Mouse (Mus musculus): ENCODE results near the gene Dmrta1.
"Not testable (repeated sequence)": the region's sequence is repeated elsewhere in the genome, so short reads cannot be mapped to it uniquely, and the experiment has no call there.

Gene Dmrta1

DNA sequence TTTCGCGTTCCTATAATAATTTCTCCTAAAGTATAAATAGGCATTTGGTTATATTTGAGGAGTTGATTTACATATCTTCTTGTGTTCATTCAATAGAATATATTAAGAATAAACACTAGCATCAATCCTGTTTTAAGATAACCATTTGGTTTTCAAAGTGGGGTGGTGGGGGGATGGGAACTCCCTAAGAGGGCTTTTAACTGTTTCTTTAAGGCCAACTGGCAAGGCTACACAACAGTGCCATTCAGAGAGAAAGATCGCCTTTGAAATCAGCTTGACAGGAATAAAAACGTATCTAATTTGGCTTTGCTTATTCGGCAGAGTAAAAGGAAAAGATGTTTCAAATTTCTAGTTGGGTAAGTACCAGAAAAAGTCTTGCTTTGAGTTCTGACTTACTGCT, at the start of gene Dmrta1:
Gene Dmrta1 (plus strand): TSS at position 242 of the 400 bp plus-strand sequence.
- DNase-seq (ENCODE audit: low spot score in 2 of 2): no peak

GRCm38 (mm10) chr4:89630374-89631079, 48.7 kb upstream of the Dmrta1 start:
- no peak for DNase-seq (ENCODE audit: low spot score in 2 of 2)

DNA sequence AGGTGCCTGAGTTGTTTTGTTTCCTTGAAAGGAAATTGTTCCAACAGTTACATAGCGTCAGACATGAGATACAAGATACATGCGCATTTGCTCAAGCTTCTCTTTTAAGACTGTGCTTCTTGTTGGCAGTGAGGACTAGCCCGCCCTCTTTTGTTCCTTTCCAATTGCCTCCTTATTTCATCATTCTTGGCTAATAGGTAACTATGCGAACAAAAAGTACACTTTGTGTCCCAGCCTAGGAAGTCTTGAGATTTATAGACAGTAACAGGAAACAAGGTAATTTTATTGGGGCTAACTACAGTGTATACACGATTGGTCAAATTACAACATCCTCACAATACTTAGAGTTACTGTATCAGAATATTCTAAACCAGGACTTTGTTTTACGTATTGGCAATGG, 47.7 kb upstream of the Dmrta1 start:
- no peak for DNase-seq (ENCODE audit: low spot score in 2 of 2)

- no peak for DNase-seq (ENCODE audit: low spot score in 2 of 2)
These were observed 40.6 kb upstream of the Dmrta1 start for GRCm38 (mm10) chr4:89638651-89639050.

GRCm38 (mm10) chr4:89644235-89645115, 34.8 kb upstream of the Dmrta1 start:
- DNase-seq (ENCODE audit: low spot score in 2 of 2): no peak

GRCm38 (mm10) chr4:89650352-89651311, 28.6 kb upstream of the Dmrta1 start:
- DNase-seq (ENCODE audit: low spot score in 2 of 2): no peak

DNA sequence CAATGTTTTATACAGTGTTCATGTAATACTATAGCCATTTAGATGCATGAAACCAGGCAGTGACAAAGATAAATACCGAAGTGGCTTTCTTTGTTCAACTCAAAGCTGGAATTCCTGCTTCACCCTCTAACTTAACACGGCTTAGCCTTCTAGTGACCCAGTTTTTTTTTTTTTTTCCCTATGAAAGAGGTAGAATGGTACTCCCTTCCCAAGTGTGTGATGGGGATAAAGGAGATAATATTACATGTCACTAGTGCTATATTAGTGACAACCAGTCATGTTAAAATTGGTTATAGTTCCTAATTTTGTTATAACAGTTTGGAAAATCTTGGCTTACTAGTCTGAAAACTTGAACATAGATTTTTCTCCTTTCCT, 27.9 kb upstream of the Dmrta1 start:
- DNase-seq (ENCODE audit: low spot score in 2 of 2): no peak

GRCm38 (mm10) chr4:89651779-89652178, 27.5 kb upstream of the Dmrta1 start:
- DNase-seq (ENCODE audit: low spot score in 2 of 2): no peak

DNA sequence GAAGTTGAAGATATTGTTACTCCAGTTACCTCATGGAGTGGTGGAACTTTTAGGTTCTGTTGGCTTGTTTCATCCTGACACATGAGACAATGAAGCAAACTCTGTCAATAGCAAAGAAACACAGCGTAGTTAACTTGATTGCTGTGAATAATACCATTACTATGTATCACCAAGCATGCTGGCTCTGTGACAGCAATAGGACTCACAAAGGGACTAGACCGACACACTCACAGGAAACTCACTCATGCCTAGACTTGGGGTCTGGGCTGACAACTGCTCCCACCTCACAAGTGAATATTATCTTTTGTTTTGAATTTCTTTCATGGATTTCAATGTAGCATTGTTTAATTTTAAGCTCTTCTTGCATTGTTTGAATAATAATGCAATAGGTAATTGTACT, 15.8 kb upstream of the Dmrta1 start:
- DNase-seq (ENCODE audit: low spot score in 2 of 2): no peak

GRCm38 (mm10) chr4:89674711-89675110, 4.5 kb upstream of the Dmrta1 start:
- DNase-seq (ENCODE audit: low spot score in 2 of 2): no peak

DNA sequence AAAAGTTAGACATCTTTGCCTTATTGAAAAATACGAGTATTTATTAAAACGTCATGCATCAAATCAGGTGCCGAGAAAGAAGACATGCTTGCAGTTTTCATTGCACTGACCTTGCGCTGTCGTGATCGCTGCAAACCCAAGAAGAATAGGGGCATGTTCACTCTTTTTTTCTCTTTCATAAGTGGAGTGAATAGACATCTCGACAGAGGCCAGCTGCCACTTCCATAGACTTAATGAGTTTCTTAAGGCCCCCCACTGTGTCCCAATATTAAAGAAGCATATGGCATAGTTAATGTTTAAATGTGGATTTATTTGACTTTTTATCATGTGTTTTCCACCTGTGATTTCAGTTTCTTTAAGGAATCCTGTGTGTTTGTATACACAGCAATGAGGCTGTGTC, 1.3 kb upstream of the Dmrta1 start:
- no peak for DNase-seq (ENCODE audit: low spot score in 2 of 2)

DNA sequence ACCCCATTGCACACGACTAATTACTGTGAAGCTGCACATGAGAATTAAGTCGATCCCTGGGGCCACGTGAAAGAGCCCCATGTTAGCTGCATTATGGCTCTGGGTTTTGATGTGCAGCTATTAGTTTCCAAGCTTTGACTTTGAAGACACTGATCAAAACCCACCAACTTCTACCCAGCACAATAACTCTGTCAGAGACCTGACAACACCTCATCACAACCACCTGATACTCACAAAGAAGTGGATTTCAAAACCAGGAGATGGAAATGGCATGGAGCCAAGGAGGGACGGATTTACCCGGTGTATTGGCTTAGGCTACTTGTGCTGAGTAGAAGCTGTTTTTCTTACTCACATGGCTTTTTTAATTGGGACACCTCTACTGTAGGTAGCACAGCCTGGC, 523 bp upstream of the Dmrta1 start:
- DNase-seq (ENCODE audit: low spot score in 2 of 2): no peak

DNA sequence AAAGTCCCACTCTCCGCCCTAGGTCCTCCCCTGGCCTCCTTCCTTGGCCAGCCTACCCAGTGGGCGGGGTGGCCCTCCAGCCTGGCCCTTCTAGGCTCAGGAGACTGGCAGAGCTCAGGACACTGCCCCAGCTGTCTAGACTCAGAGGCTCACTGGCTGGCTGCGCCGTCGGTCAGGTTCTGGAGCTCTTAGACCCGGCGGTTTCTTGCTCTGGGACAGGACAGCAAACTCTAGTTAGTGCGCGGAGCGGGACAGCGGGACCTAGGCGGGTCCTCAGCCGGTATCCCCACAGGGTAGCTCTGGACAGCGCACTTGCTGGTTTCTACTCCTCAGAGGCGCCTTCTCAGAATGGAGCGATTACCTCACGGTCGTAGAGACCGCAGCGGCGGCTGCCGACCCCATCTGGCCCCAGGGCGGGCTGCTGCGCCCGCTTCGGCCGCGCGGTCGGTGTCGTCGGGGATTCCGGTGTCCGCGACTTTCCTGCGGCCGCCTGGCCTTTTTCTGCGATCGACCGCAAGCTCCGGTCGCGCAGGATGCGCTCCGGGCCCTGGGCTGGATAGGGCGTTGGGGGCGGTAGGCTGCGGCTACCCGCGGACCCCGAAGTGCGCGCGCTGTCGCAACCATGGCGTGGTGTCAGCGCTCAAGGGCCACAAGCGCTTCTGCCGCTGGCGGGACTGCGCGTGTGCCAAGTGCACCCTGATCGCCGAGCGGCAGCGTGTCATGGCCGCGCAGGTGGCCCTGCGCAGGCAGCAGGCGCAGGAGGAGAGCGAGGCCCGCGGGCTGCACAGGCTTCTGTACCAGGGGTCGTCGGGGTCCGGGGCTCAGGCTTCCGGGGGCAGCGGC, 8.9 kb downstream of the Dmrta1 start:
- no peak for DNase-seq (ENCODE audit: low spot score in 2 of 2)

DNA sequence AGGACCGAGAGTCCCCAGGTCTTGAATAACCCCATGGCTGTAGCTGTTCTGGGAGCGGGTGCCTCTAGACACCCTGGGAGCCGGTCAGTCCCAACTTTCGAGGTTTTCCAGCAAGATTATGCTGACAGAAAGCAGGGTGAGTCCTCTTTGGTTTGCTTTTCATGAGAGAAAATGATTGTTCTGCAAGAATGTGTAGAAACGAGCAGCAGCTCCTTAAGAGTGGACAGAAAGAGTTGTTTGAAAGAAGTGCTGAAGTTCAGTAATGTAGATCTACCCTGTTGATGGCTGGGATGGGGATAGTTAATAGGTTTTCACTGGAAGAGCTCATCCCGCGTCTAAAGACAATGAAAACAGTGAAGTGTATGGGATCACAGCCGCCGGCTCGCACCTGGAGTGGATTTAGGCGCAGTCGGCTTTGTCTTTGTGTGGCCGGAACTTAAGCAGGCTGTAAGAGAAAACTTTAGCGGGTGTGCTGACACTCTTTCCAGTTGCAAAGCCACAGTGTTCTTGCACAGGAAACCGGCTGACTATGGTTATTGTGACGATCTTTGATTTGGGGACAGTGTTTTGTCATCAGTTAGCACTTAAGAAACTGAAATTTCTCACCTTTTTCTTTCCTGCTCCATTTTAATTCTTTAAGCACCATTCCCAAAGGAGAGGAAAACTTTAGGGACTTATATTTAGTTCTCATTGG, 9.7 kb downstream of the Dmrta1 start:
- no peak for DNase-seq (ENCODE audit: low spot score in 2 of 2)

- DNase-seq (ENCODE audit: low spot score in 2 of 2): no peak
These were observed 12.7 kb downstream of the Dmrta1 start for GRCm38 (mm10) chr4:89691936-89692335.

GRCm38 (mm10) chr4:89692780-89693179, 13.5 kb downstream of the Dmrta1 start:
- DNase-seq (ENCODE audit: low spot score in 2 of 2): no peak

DNA sequence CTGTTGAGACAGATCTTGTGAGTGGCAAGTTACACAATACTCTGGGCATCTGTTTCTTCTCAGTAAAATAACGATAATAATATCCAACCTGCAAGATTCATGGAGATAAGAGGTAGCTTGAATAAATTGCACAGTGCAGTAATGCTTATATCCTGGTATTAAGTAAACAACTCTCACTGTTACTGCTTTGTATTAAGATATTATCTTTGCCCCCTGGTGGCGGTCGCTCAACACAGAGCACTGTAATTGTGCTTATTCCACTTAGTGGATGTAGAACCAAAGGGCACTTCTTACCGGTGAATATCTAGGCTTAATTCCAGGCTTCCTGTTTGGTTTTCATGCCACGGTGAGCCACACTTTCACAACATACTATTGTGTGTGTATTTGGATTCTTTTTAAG, 16.4 kb downstream of the Dmrta1 start:
- DNase-seq (ENCODE audit: low spot score in 2 of 2): no peak

DNA sequence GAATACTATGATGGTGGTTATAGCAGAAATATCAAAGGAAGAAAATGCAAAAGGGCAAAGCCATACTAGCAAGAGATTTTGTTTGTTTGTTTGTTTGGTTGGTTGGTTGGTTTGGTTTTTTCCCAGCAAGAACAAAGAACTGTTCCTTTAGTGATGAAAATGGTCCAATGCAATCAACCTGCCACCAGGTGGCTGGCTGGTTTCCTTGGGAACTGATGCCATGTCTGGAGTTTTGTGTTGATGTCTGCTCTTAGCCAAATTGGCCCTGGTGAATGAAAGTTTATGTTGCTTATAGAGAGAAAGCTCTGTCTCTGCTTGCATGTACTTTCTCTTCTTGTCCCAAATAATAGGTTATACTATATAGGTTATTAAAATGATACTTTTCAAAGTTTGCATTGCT, 18.7 kb downstream of the Dmrta1 start:
- no peak for DNase-seq (ENCODE audit: low spot score in 2 of 2)

DNA sequence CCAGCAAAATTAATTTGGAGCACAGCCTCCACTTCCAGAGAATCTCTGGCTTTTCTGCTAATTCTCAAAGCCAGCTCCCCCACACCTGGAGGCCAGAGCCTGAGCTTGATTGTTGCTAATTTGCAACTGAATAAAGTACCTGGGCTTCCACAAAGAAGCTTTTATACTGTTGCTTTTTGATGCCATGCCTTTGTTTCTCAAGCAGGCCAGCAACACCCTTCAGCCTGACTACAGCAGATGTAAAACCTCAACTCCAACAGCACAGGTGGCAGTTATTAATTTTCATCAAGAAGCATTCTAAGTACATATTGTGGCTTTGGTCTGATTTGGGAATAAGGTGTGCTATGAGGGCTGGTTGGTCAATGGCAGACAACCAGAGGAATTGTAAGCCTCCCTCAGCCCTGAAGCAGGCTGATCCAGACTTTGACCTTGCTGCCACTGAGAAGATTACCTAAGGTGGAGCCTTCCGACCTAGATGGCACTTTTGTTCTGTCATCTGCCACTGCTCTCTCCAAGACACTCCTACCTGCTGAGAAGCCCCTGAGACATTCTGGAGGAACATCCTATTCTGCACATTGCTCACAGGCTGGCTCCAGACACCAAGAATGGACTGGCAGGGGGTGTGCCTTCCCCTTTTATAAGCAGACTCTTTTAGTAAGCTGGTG, 44.4 kb downstream of the Dmrta1 start:
- DNase-seq (ENCODE audit: low spot score in 2 of 2): not testable (repeated sequence)
